Mouse (Mus musculus): ENCODE results near the gene Kcnj6.

- TF ChIP-seq POLR2A (IDR thresholded peaks at IDR 0.05; ENCODE audit: insufficient read length, low read depth) (no peak), MAX (IDR thresholded peaks at IDR 0.05; ENCODE audit: low read depth) (no peak), SRF (IDR thresholded peaks at IDR 0.05; ENCODE audit: control insufficient read depth, insufficient read length, low read depth) (no peak), TCF12 (IDR thresholded peaks at IDR 0.05; ENCODE audit: insufficient read depth, poor library complexity, severe bottlenecking) (no peak), MYOD1 (IDR thresholded peaks at IDR 0.05; ENCODE audit: control insufficient read depth in 1 of 3, insufficient read length in 2 of 3, low read depth in 2 of 3) (no peak), CEBPB (IDR thresholded peaks at IDR 0.05; ENCODE audit: insufficient read depth, poor library complexity, severe bottlenecking) (no peak), USF1 (IDR thresholded peaks at IDR 0.05; ENCODE audit: low read depth) (no peak), POLR2AphosphoS2 (IDR thresholded peaks at IDR 0.05; ENCODE audit: insufficient read length, low read depth) (no peak), TCF3 (IDR thresholded peaks at IDR 0.05; ENCODE audit: insufficient read length, low read depth) (no peak), REST (IDR thresholded peaks at IDR 0.05; ENCODE audit: insufficient read depth, insufficient read length) (no peak), E2F4 (IDR thresholded peaks at IDR 0.05; ENCODE audit: insufficient read depth) (no peak), MYOG (IDR thresholded peaks at IDR 0.05; ENCODE audit: control insufficient read depth in 1 of 3, insufficient read depth in 1 of 3, insufficient read length in 2 of 3, low read depth in 2 of 3) (no peak)
Observed at GRCm38 (mm10) chr16:94890056-94890455, 107.4 kb downstream of the Kcnj6 start.

All from myocyte (in vitro differentiated cells).